In genomic region chr5:131843766-131844518, GRCm38 (mm10) we compare ENCODE assay signal across 13 mouse cellular contexts.
DNase-seq lines count a peak whose midpoint lies in the region; ATAC-seq and TF ChIP-seq lines count a peak whose summit lies in the region.
"Had no signal": no experiment of that assay in that cellular context is flagged by ENCODE, and none has a peak within 500 bp of the region (broad histone marks: within the 10 kb centered on the region; RNA-seq: fewer than 3 reads in every experiment).

No protein-coding gene starts in this region.

- H3K27me3 ChIP-seq in forebrain, embryonic 11.5 days (ENCODE audit: control insufficient read depth, insufficient read depth, low read length), result peaks cover 2% of the 10 kb centered on the region; the same call in 1 of the 2 replicates
- peaks cover 33% of the 10 kb centered on the region for H3K27me3 ChIP-seq in hindbrain, embryonic 10.5 days (ENCODE audit: insufficient read depth, poor library complexity, severe bottlenecking)
- H3K27me3 ChIP-seq in neural tube, embryonic 15.5 days (replicated peaks), result no peaks in the 10 kb centered on the region
- H3K27me3 ChIP-seq: embryonic facial prominence, embryonic 15.5 days; stomach, embryonic 15.5 days had no signal

- DNase-seq in layer of hippocampus, adult 2 months (ENCODE audit: low spot score in 2 of 2), result no peak
- no peak for DNase-seq in layer of hippocampus, adult 9-11 months
- DNase-seq in forebrain, embryonic 11.5 days (ENCODE audit: low spot score), result no peak
- DNase-seq in hindbrain, embryonic 10.5 days (ENCODE audit: low spot score), result no peak
- no peak for DNase-seq in spleen, postnatal 36 days (ENCODE audit: low spot score in 2 of 2)
- no peak for DNase-seq in urinary bladder, adult 2 months (ENCODE audit: low spot score)
- no peak for DNase-seq in urinary bladder, adult 18-20 months (ENCODE audit: low spot score in 2 of 2)
- DNase-seq: adrenal gland, postnatal 25 days; cerebellum, adult 8-10 months; lung, postnatal 4 days had no signal

- H3K4me1 ChIP-seq in forebrain, embryonic 11.5 days (replicated peaks; ENCODE audit: control insufficient read depth, insufficient read depth, low read length), result peaks cover 8% of the 10 kb centered on the region; the same call in 1 of the 2 replicates
- H3K4me1 ChIP-seq in hindbrain, embryonic 10.5 days (replicated peaks), result peaks cover 17% of the 10 kb centered on the region
- H3K4me1 ChIP-seq in neural tube, embryonic 15.5 days, result peaks cover 28% of the 10 kb centered on the region

- peak overlapping the region; percentile 51; the same call in 1 of the 2 replicates for H3K27ac ChIP-seq in layer of hippocampus, adult 2 months
- 0 out of 2 replicates have a peak overlapping the region, but pooled peaks have one; percentile 12 for H3K27ac ChIP-seq in forebrain, embryonic 11.5 days (ENCODE audit: low read depth, low read length)
- H3K27ac ChIP-seq in hindbrain, embryonic 10.5 days, result peak overlapping the region; percentile 56; the same call in 1 of the 2 replicates
- H3K27ac ChIP-seq in neural tube, embryonic 15.5 days (replicated peaks), result peak overlapping the region; percentile 65
- H3K27ac ChIP-seq: embryonic facial prominence, embryonic 15.5 days; stomach, embryonic 15.5 days had no signal

- ATAC-seq in forebrain, embryonic 11.5 days (replicated peaks; ENCODE audit: low FRiP score), result no peak; the same call in 1 of the 2 replicates
- peak; percentile 59 for ATAC-seq in neural tube, embryonic 15.5 days (ENCODE audit: low FRiP score)

- 58% methylated on average over 9 of the region's 9 CpGs for WGBS in forebrain, embryonic 11.5 days
- 54% methylated on average over 9 of the region's 9 CpGs for WGBS in hindbrain, embryonic 10.5 days
- 28% methylated on average over 9 of the region's 9 CpGs for WGBS in neural tube, embryonic 15.5 days

- no peak overlapping the region for H3K4me2 ChIP-seq in forebrain, embryonic 11.5 days (ENCODE audit: low read depth, low read length, severe bottlenecking)
- peak overlapping the region; percentile 5; the same call in 1 of the 2 replicates for H3K4me2 ChIP-seq in neural tube, embryonic 15.5 days
- H3K4me2 ChIP-seq: embryonic facial prominence, embryonic 15.5 days; stomach, embryonic 15.5 days had no signal

- TF ChIP-seq CTCF in layer of hippocampus, adult 2 months (conservative IDR thresholded peaks at IDR 0.05), result no peak

- no peaks in the 10 kb centered on the region for H3K9me3 ChIP-seq in forebrain, embryonic 11.5 days (ENCODE audit: control insufficient read depth, low read length)
- H3K9me3 ChIP-seq in hindbrain, embryonic 10.5 days, result no peaks in the 10 kb centered on the region
- no peaks in the 10 kb centered on the region for H3K9me3 ChIP-seq in neural tube, embryonic 15.5 days (replicated peaks)
- H3K9me3 ChIP-seq: embryonic facial prominence, embryonic 15.5 days; stomach, embryonic 15.5 days had no signal

- no peaks in the 10 kb centered on the region for H3K36me3 ChIP-seq in forebrain, embryonic 11.5 days (ENCODE audit: control insufficient read depth, insufficient read depth, low read length)
- no peaks in the 10 kb centered on the region for H3K36me3 ChIP-seq in hindbrain, embryonic 10.5 days
- no peaks in the 10 kb centered on the region for H3K36me3 ChIP-seq in neural tube, embryonic 15.5 days
- H3K36me3 ChIP-seq: embryonic facial prominence, embryonic 15.5 days; stomach, embryonic 15.5 days had no signal

- H3K4me3 ChIP-seq in layer of hippocampus, adult 2 months, result no peak overlapping the region
- H3K4me3 ChIP-seq in forebrain, embryonic 11.5 days (ENCODE audit: low read depth, low read length), result no peak overlapping the region
- H3K4me3 ChIP-seq in hindbrain, embryonic 10.5 days, result no peak overlapping the region
- no peak overlapping the region for H3K4me3 ChIP-seq in neural tube, embryonic 15.5 days (replicated peaks)
- H3K4me3 ChIP-seq: embryonic facial prominence, embryonic 15.5 days; stomach, embryonic 15.5 days had no signal

- H3K9ac ChIP-seq in forebrain, embryonic 11.5 days (ENCODE audit: low read length), result no peak overlapping the region
- H3K9ac ChIP-seq in neural tube, embryonic 15.5 days (replicated peaks), result no peak overlapping the region
- H3K9ac ChIP-seq: embryonic facial prominence, embryonic 15.5 days; stomach, embryonic 15.5 days had no signal

Comparison
In these comparisons a context has a peak if more than half of its experiments do, and no peak if none do; other contexts are left out.
1. H3K27ac ChIP-seq: peak in every context shown above with its lines; median percentile 65 in neural tube, embryonic 15.5 days; 56 in hindbrain, embryonic 10.5 days; 51 in layer of hippocampus, adult 2 months; 12 in forebrain, embryonic 11.5 days.